Mouse (Mus musculus): ENCODE measurements around the gene 2210407C18Rik. TPM values are rescaled to one million over a fixed set of nuclear protein-coding genes. Genes with fewer than 3 reads are reported as not detected.
A peak's percentile ranks its signal among the peaks of the same experiment; 100 is the strongest.

Gene 2210407C18Rik
- polyA plus RNA-seq, 1 experiment from 2014 or later: 1,066 TPM

DNA sequence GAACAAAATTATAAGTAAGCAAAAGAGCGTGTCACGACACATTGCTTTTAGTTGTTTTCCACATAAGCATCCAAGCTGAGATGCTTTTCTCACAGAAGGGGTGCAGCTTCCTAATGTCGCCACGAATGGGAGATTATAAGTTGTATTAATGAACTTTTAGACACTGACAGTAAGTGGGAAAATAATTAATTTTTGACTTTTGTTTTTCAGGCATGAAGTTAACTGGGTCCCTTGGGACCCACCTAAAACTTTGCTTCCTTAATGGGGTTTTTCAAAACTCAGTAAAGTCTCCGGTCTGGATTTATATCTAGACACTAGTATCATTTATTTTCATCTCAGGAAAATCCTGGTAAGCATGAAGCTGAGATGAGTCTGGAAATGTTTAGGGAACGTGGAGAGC lies 21.1 kb downstream of the 2210407C18Rik start, which contains the start of gene Olfr324:
TSS of gene Olfr324 (plus strand) at position 301 of the 400 bp plus-strand sequence.
- 76% methylated on average over 6 of the region's 6 CpGs for WGBS
- H3K36me3 ChIP-seq (ENCODE audit: control insufficient read depth, insufficient read depth, low read length): no peaks in the 10 kb centered on the region
- no peak within 1 kb of the TSS for H3K4me2 ChIP-seq (replicated peaks; ENCODE audit: low read depth)
- no peak for ATAC-seq (ENCODE audit: low FRiP score, low TSS enrichment)
- H3K27me3 ChIP-seq (ENCODE audit: control insufficient read depth, insufficient read depth, low read length): no peaks in the 10 kb centered on the region
- no peaks in the 10 kb centered on the region for H3K4me1 ChIP-seq (replicated peaks; ENCODE audit: control insufficient read depth, insufficient read depth)
- no peak for DNase-seq (ENCODE audit: low spot score)
- TF ChIP-seq CTCF (IDR thresholded peaks at IDR 0.05; ENCODE audit: low read depth): no peak
- no peak for TF ChIP-seq EP300 (optimal IDR thresholded peaks at IDR 0.05)
- H3K27ac ChIP-seq (replicated peaks): no peak within 1 kb of the TSS
- no peak within 1 kb of the TSS for H3K9ac ChIP-seq (ENCODE audit: low read length)
- no peak within 1 kb of the TSS for H3K4me3 ChIP-seq (ENCODE audit: low read depth, low read length)
- H3K9me3 ChIP-seq (ENCODE audit: control insufficient read depth, low read length): no peaks in the 10 kb centered on the region

DNA sequence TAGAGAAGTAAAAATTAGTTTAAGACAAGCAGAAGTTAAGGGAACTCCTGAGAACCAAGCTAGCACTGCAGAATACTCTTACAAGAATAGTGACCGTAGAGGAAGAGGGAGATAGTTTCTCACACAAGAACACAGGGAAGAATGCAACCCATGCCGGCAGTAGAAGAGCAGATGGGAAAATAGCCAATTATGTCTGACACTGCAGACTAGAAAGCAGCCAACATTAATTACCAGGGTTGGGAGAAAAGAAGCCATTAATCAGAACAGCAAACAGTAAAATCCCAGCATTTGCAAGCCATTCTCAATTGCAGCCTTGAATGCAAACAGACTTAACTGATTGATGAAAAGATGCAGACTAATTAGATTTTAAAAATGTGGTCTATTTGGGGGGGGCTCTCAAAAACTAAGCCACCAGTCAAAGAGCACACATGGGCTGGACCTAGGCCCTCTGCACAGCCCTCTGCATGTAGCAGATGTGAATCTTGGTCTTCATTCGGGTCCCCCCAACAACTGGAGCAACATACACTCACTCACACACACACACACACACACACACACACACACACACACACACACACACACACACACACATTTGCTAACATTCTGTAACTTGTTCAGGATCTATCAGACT lies 27.1 kb downstream of the 2210407C18Rik start:
- DNase-seq (ENCODE audit: low spot score) (no peak), ATAC-seq (ENCODE audit: low FRiP score, low TSS enrichment) (no peak)
- H3K4me1 ChIP-seq (replicated peaks; ENCODE audit: control insufficient read depth, insufficient read depth): no peaks in the 10 kb centered on the region
- H3K9ac ChIP-seq (ENCODE audit: low read length): no peak overlapping the region
- no peak for TF ChIP-seq CTCF (IDR thresholded peaks at IDR 0.05; ENCODE audit: low read depth)
- TF ChIP-seq EP300 (optimal IDR thresholded peaks at IDR 0.05): no peak
- no peaks in the 10 kb centered on the region for H3K9me3 ChIP-seq (ENCODE audit: control insufficient read depth, low read length)
- H3K4me3 ChIP-seq (ENCODE audit: low read depth, low read length): no peak overlapping the region
- no peak overlapping the region for H3K4me2 ChIP-seq (replicated peaks; ENCODE audit: low read depth)
- H3K27ac ChIP-seq (replicated peaks): no peak overlapping the region
- WGBS: 55% methylated on average over 3 of the region's 3 CpGs
- no peaks in the 10 kb centered on the region for H3K36me3 ChIP-seq (ENCODE audit: control insufficient read depth, insufficient read depth, low read length)
- no peaks in the 10 kb centered on the region for H3K27me3 ChIP-seq (ENCODE audit: control insufficient read depth, insufficient read depth, low read length)

DNA sequence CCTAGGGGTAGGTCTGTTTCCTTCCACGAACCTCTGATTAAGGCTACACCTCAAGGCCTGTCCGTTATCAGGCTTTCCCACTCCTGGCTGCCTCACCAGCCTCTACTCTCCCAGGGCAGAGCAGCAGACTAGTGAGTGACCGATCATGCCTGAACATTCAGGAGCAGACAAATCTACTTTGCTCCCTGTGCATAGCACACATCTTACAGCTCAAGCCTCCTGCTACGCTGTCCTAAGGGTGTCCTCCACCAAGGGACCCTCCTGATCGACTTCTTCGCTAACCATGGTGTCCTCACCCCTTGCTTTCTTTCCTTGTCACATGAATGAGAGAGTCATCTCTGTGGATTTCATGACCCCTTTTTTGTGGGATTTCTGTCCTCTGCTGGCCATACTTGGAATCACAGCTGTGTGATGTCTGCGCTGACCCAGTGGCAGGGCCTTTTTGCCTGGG lies 28.0 kb downstream of the 2210407C18Rik start:
- WGBS: 74% methylated on average over 7 of the region's 7 CpGs
- ATAC-seq (ENCODE audit: low FRiP score, low TSS enrichment) (no peak), DNase-seq (ENCODE audit: low spot score) (no peak)
- no peak overlapping the region for H3K27ac ChIP-seq (replicated peaks)
- no peaks in the 10 kb centered on the region for H3K9me3 ChIP-seq (ENCODE audit: control insufficient read depth, low read length)
- no peak overlapping the region for H3K4me3 ChIP-seq (ENCODE audit: low read depth, low read length)
- H3K4me1 ChIP-seq (replicated peaks; ENCODE audit: control insufficient read depth, insufficient read depth): no peaks in the 10 kb centered on the region
- H3K36me3 ChIP-seq (ENCODE audit: control insufficient read depth, insufficient read depth, low read length): no peaks in the 10 kb centered on the region
- no peaks in the 10 kb centered on the region for H3K27me3 ChIP-seq (ENCODE audit: control insufficient read depth, insufficient read depth, low read length)
- peak; percentile 82 for TF ChIP-seq CTCF (IDR thresholded peaks at IDR 0.05; ENCODE audit: low read depth)
- TF ChIP-seq EP300 (optimal IDR thresholded peaks at IDR 0.05): no peak
- no peak overlapping the region for H3K4me2 ChIP-seq (replicated peaks; ENCODE audit: low read depth)
- no peak overlapping the region for H3K9ac ChIP-seq (ENCODE audit: low read length)

DNA sequence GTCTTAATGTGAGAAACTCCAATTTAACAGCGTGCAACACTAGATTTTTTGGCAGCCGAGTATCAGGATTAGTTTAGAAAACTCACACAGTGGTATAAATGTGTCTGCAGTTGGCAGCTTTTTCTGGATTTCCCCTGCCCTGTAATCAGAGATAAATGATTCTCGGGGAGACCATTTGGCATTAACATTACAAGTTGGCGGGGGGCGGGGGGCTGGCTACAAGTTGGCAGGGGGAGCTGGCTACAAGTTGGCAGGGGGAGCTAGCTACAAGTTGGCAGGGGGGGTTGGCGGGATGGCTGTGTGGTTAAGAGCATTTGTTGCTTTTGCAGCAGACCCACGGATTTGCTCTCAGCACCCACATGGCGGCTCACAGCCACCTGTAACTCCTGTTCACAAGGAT lies 37.2 kb downstream of the 2210407C18Rik start:
- Histone ChIP-seq H3K27ac (replicated peaks) (no peak overlapping the region), H3K4me1 (replicated peaks; ENCODE audit: control insufficient read depth, insufficient read depth) (no peaks in the 10 kb centered on the region), H3K4me2 (replicated peaks; ENCODE audit: low read depth) (no peak overlapping the region), H3K9me3 (ENCODE audit: control insufficient read depth, low read length) (no peaks in the 10 kb centered on the region), H3K9ac (ENCODE audit: low read length) (no peak overlapping the region), H3K4me3 (ENCODE audit: low read depth, low read length) (no peak overlapping the region), H3K36me3 (ENCODE audit: control insufficient read depth, insufficient read depth, low read length) (no peaks in the 10 kb centered on the region), H3K27me3 (ENCODE audit: control insufficient read depth, insufficient read depth, low read length) (no peaks in the 10 kb centered on the region)
- ATAC-seq (ENCODE audit: low FRiP score, low TSS enrichment) (no peak), DNase-seq (ENCODE audit: low spot score) (no peak)
- WGBS: 66% methylated on average over 8 of the region's 8 CpGs
- no peak for TF ChIP-seq CTCF (IDR thresholded peaks at IDR 0.05; ENCODE audit: low read depth)
- TF ChIP-seq EP300 (optimal IDR thresholded peaks at IDR 0.05): no peak

DNA sequence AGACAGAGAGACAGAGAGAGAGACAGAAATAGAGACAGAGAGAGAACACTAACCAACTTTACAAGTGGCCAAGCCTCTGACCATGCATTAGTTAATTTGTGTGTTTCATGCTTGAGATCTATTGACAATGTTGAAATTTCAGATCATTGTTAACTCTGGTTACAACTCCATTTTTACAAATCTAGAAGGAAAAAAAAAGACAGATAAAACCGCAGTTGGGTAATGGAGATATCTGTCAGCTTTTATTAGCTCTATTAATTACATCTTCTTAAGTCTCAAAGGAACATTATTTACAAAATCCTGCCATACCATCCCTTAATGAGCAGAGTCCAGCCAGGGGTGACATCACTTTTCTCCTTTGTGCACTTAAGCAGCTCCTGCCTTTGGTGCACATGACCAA lies 38.4 kb downstream of the 2210407C18Rik start, which contains the start of gene Olfr325:
TSS of gene Olfr325 (plus strand) at position 301 of the 400 bp plus-strand sequence.
- ATAC-seq (ENCODE audit: low FRiP score, low TSS enrichment): no peak
- TF ChIP-seq EP300 (optimal IDR thresholded peaks at IDR 0.05): no peak
- TF ChIP-seq CTCF (IDR thresholded peaks at IDR 0.05; ENCODE audit: low read depth): no peak
- 63% methylated on average over 1 of the region's 1 CpGs for whole genome bisulfite sequencing

DNA sequence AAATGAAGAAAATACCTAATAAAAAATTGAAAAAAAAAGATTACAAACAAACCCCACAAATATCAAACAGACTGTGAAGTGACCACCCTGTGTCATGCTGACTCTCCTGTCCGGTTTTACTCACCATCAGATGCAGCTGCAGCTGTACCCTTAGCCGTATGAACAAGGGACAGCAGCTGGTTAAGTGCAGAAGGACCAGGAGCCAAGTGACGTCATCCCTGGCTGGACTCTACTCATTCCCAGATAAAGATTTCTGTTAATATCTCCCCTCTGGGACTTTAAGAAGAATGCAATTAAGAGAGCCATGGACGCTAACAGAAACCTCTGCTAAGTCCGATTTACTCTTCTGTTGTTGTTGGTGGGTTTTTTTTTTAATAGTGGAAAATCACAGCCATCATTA lies 45.5 kb downstream of the 2210407C18Rik start, which contains the start of gene Olfr224:
TSS of gene Olfr224 (minus strand) at position 149 of the 400 bp plus-strand sequence.
- Histone ChIP-seq H3K9me3 (ENCODE audit: control insufficient read depth, low read length) (no peaks in the 10 kb centered on the region), H3K9ac (ENCODE audit: low read length) (no peak within 1 kb of the TSS), H3K4me3 (ENCODE audit: low read depth, low read length) (no peak within 1 kb of the TSS), H3K4me1 (replicated peaks; ENCODE audit: control insufficient read depth, insufficient read depth) (no peaks in the 10 kb centered on the region), H3K36me3 (ENCODE audit: control insufficient read depth, insufficient read depth, low read length) (no peaks in the 10 kb centered on the region), H3K4me2 (replicated peaks; ENCODE audit: low read depth) (no peak within 1 kb of the TSS), H3K27me3 (ENCODE audit: control insufficient read depth, insufficient read depth, low read length) (no peaks in the 10 kb centered on the region), H3K27ac (replicated peaks) (no peak within 1 kb of the TSS)
- 59% methylated on average over 5 of the region's 5 CpGs for WGBS
- no peak for TF ChIP-seq CTCF (IDR thresholded peaks at IDR 0.05; ENCODE audit: low read depth)
- no peak for TF ChIP-seq EP300 (optimal IDR thresholded peaks at IDR 0.05)
- ATAC-seq (ENCODE audit: low FRiP score, low TSS enrichment) (no peak), DNase-seq (ENCODE audit: low spot score) (no peak)

More for the DNA sequence above, 38.4 kb downstream of the 2210407C18Rik start, which contains the start of gene Olfr325:
- Histone ChIP-seq H3K9me3 (ENCODE audit: control insufficient read depth, low read length) (no peaks in the 10 kb centered on the region), H3K4me3 (ENCODE audit: low read depth, low read length) (no peak within 1 kb of the TSS), H3K36me3 (ENCODE audit: control insufficient read depth, insufficient read depth, low read length) (no peaks in the 10 kb centered on the region), H3K9ac (ENCODE audit: low read length) (no peak within 1 kb of the TSS), H3K4me2 (replicated peaks; ENCODE audit: low read depth) (no peak within 1 kb of the TSS), H3K4me1 (replicated peaks; ENCODE audit: control insufficient read depth, insufficient read depth) (no peaks in the 10 kb centered on the region), H3K27ac (replicated peaks) (no peak within 1 kb of the TSS), H3K27me3 (ENCODE audit: control insufficient read depth, insufficient read depth, low read length) (no peaks in the 10 kb centered on the region)
- DNase-seq (ENCODE audit: low spot score): no peak

Other genes with a start within 250 kb of the 2210407C18Rik start
- gene Lypd8, start 237.0 kb downstream of the 2210407C18Rik start, polyA plus RNA-seq (2015; fragmentation: Nextera tagmentation; extraction: Ambion mirVana): 1,014 and 1,152 TPM in 2 replicates
- gene 1810065E05Rik, start 195.0 kb downstream of the 2210407C18Rik start, polyA plus RNA-seq (2015; fragmentation: Nextera tagmentation; extraction: Ambion mirVana): 1.6 and 3.3 TPM in 2 replicates
- gene Gm12253, start 183.5 kb downstream of the 2210407C18Rik start, polyA plus RNA-seq (2015; fragmentation: Nextera tagmentation; extraction: Ambion mirVana): not detected in 2 replicates
- gene Lypd9, start 163.2 kb downstream of the 2210407C18Rik start, polyA plus RNA-seq (2015; fragmentation: Nextera tagmentation; extraction: Ambion mirVana): not detected in 2 replicates
- gene Olfr30, start 153.8 kb downstream of the 2210407C18Rik start, polyA plus RNA-seq (2015; fragmentation: Nextera tagmentation; extraction: Ambion mirVana): not detected in 2 replicates
- not detected in 2 replicates for gene Olfr332, start 123.5 kb downstream of the 2210407C18Rik start, polyA plus RNA-seq (2015; fragmentation: Nextera tagmentation; extraction: Ambion mirVana)
- gene Olfr331, start 113.5 kb downstream of the 2210407C18Rik start, polyA plus RNA-seq (2015; fragmentation: Nextera tagmentation; extraction: Ambion mirVana): not detected in 2 replicates
- not detected in 2 replicates for gene Olfr330, start 81.2 kb downstream of the 2210407C18Rik start, polyA plus RNA-seq (2015; fragmentation: Nextera tagmentation; extraction: Ambion mirVana)
- not detected in 2 replicates for gene Olfr329-ps, start 69.7 kb downstream of the 2210407C18Rik start, polyA plus RNA-seq (2015; fragmentation: Nextera tagmentation; extraction: Ambion mirVana)
- gene Olfr328, start 60.4 kb downstream of the 2210407C18Rik start, polyA plus RNA-seq (2015; fragmentation: Nextera tagmentation; extraction: Ambion mirVana): 0.04 TPM in 1 of 2 replicates, not detected in the other
- gene Olfr224, start 45.5 kb downstream of the 2210407C18Rik start, polyA plus RNA-seq (2015; fragmentation: Nextera tagmentation; extraction: Ambion mirVana): not detected in 2 replicates
- gene Olfr325, start 38.3 kb downstream of the 2210407C18Rik start, polyA plus RNA-seq (2015; fragmentation: Nextera tagmentation; extraction: Ambion mirVana): not detected in 2 replicates
- not detected in 2 replicates for gene Olfr324, start 21.0 kb downstream of the 2210407C18Rik start, polyA plus RNA-seq (2015; fragmentation: Nextera tagmentation; extraction: Ambion mirVana)
- 0.29 and 0.46 TPM in 2 replicates for gene Olfr323, start 14.4 kb upstream of the 2210407C18Rik start, polyA plus RNA-seq (2015; fragmentation: Nextera tagmentation; extraction: Ambion mirVana)
- gene Trim58, start 24.4 kb upstream of the 2210407C18Rik start, polyA plus RNA-seq (2015; fragmentation: Nextera tagmentation; extraction: Ambion mirVana): 1.5 and 1.9 TPM in 2 replicates
- not detected in 2 replicates for gene Olfr322, start 42.7 kb upstream of the 2210407C18Rik start, polyA plus RNA-seq (2015; fragmentation: Nextera tagmentation; extraction: Ambion mirVana)
- gene Olfr320, start 65.0 kb upstream of the 2210407C18Rik start, polyA plus RNA-seq (2015; fragmentation: Nextera tagmentation; extraction: Ambion mirVana): not detected in 2 replicates
- not detected in 2 replicates for gene Olfr319, start 83.1 kb upstream of the 2210407C18Rik start, polyA plus RNA-seq (2015; fragmentation: Nextera tagmentation; extraction: Ambion mirVana)
- not detected in 2 replicates for gene Olfr318, start 107.9 kb upstream of the 2210407C18Rik start, polyA plus RNA-seq (2015; fragmentation: Nextera tagmentation; extraction: Ambion mirVana)
- 0.06 TPM in 1 of 2 replicates, not detected in the other for gene Olfr317, start 123.1 kb upstream of the 2210407C18Rik start, polyA plus RNA-seq (2015; fragmentation: Nextera tagmentation; extraction: Ambion mirVana)
- gene Olfr316, start 136.7 kb upstream of the 2210407C18Rik start, polyA plus RNA-seq (2015; fragmentation: Nextera tagmentation; extraction: Ambion mirVana): not detected in 2 replicates
- not detected in 2 replicates for gene Olfr315, start 157.1 kb upstream of the 2210407C18Rik start, polyA plus RNA-seq (2015; fragmentation: Nextera tagmentation; extraction: Ambion mirVana)
- not detected in 2 replicates for gene Olfr314, start 166.9 kb upstream of the 2210407C18Rik start, polyA plus RNA-seq (2015; fragmentation: Nextera tagmentation; extraction: Ambion mirVana)
- 3.1 and 3.7 TPM in 2 replicates for gene Fam183b, start 185.9 kb upstream of the 2210407C18Rik start, polyA plus RNA-seq (2015; fragmentation: Nextera tagmentation; extraction: Ambion mirVana)
- gene Olfr313, start 198.9 kb upstream of the 2210407C18Rik start, polyA plus RNA-seq (2015; fragmentation: Nextera tagmentation; extraction: Ambion mirVana): not detected in 2 replicates
- gene Olfr312, start 213.2 kb upstream of the 2210407C18Rik start, polyA plus RNA-seq (2015; fragmentation: Nextera tagmentation; extraction: Ambion mirVana): 0.04 TPM in 1 of 2 replicates, not detected in the other
- gene Olfr311, start 223.2 kb upstream of the 2210407C18Rik start, polyA plus RNA-seq (2015; fragmentation: Nextera tagmentation; extraction: Ambion mirVana): 0.08 TPM in 1 of 2 replicates, not detected in the other
- 2.4 and 2.6 TPM in 2 replicates for gene Gm12258, start 231.1 kb upstream of the 2210407C18Rik start, polyA plus RNA-seq (2015; fragmentation: Nextera tagmentation; extraction: Ambion mirVana)

Measured in stomach, postnatal 0 days (tissue).